Mouse (Mus musculus) B cell, adult 2 months (primary cell): ENCODE measurements at regions not wholly inside any gene's neighbourhood (a gene's known extent, or its start where the extent isn't known, plus 50 kb on each side); places are given as distances from the start of the nearest gene placed in this dataset.

ENCODE experiments used
- DNase-seq, 2 experiments: peaks; one replicate each; pipeline ENCODE4 v3.0.0; 2022

DNA sequence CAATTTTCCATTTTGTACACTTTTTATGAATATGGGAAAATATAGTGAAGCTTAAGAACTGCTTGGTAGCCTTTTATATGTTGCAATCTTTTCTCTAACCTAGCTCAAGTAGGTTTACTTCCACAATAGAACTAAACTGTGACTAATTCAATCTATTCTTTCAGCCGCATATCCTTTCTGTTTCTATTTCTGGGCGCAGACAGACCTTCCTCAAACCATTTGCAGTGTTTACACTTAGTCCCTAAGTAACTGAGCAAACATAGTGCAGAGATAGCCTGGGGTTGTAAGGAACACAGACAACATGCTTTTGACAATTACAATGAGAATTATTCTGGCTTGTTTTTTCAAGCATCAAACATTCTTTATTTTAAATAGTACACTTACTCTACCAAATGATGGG lies 3435.1 kb upstream of the Gm7489 start:
- DNase-seq = no peak

DNA sequence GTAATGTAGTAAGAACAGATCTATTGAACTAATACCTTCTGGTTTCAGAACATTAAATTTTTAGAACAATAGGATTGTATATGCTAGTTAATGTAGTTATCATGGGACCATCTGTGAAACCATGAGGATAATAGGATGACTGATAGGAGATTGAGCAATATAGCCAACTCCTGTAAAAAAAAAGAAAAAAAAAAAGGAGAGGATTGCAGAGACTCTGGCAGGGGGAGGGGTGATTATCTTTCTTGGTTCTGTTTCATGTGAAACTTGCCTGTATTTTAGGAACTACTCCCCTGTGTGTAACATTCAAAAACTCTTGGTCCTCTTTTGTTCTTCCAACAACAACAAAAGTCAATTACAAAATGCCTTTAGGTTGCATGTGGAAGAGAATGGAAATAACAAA lies 3412.1 kb upstream of the Gm7489 start:
- DNase-seq = no peak

DNA sequence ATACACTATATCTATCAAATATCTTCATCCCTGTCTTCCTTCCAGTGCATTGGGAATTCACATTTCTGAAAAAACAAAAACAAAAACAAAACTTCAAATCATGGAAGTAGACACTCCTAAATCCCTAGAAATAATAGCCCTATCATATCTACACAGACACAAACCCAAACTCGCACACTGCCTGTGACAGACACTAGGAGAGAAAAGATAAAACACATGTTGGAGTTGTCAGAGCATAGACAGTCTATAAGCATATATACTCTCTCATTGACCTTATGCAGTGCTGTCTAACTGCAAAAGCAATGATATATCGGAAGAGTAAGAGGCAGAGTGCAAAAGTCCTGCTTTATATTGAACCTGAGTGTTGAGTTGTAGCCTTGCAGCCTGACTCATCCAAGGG lies 3386.0 kb upstream of the Gm7489 start:
- DNase-seq = no peak

DNA sequence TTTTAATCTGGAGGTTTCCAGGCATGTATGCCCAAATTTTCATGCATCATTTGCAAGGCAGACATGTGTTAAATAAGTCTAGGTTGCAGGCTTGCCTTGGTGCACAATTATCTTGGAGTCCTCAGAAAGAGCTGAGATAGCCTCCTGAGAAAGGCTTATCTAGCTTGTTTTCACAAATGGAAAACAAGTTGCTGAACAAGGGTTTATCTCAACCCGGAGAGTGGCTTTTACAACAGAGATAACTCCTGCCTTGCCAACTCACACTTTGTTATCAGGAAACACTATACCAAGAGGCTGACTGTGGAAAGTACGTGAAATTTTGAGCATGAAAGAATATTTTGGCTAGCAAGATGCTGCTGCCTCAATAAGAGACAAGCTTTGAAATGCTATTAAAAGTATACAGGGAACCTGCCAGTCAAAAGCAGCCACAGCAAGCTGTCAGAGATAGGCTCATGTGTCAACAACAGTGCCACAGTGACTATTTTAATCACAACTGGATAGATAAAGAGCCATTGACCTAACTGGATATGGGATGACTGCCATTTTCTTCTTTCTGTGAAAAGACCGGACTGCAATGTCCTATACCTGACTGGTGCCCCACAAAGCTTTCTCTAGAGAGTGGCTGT lies 3376.6 kb upstream of the Gm7489 start:
- no peak for DNase-seq

DNA sequence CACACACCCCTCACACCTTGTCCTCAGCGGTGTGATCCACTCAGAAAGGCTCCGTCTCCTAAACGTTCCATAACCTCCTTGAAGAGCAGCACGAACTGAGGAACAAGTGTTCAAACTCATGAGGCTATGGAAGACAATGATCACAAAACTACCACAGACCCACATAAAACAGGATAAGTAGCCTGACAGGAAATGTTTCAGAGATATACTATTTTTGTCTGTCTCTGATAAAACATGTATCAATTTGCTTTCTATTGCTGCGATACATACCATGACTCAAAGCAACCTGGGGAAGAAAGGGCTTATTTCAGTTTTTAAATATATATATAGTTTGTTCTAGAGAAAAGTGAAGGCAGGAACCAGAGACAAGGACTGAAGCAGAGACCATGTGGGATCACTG lies 3371.7 kb upstream of the Gm7489 start:
- no peak for DNase-seq

DNA sequence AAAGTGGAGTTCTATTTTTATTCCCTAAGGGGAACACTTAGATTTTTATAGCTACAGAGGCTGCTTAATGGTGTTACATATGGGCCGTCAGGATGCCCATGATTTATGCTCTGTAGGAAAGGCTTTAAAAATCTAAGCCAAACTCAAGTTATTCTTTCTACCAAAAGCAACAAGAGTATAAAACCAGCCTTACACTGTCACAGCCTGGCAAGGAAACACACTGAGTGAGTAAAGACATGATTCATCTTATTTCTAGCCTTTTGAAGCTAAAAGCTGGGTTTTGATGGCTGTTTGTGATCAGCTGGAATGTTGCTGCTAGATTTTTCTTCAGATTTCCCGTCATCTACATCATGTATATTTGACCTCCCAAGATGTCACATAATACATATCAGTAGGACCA lies 3359.9 kb upstream of the Gm7489 start:
- DNase-seq = no peak

DNA sequence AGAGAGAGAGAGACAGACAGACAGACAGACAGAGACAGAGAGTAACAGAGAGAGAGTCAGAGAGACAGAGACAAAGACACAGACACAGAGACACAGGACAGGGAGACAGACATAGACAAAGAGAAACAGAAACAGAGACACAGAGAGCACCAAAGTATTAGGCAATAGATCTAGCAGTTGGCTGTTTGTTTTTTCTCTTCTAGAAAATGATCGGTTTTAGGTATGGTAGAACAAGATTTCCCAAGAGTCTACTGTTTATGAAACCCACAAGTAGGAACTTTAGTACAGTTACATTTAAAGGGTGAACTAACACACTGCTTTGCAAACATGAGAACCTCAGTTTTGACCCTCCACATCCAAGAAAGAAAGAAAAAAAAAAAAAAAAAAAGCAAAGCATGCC lies 3350.2 kb upstream of the Gm7489 start:
- DNase-seq = no peak

DNA sequence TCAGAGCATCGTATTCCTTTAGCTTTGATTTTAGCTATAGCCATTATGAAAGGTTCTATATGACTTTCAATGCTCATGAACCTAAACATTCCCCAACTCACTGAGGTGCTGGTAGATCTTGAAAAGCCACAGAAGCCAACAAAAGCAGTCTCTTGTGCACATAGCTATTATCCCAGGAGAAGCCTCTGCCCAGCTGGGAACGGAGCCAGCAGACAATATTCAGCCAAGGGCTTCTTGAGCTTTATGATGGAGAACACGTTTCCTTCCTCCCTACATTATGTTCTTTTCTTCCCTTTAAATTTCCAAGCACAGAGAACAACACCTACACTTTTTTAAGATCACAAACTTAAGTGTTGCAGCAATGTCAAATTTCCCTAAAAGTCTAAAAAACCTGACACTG lies 3321.1 kb upstream of the Gm7489 start:
- DNase-seq = no peak

DNA sequence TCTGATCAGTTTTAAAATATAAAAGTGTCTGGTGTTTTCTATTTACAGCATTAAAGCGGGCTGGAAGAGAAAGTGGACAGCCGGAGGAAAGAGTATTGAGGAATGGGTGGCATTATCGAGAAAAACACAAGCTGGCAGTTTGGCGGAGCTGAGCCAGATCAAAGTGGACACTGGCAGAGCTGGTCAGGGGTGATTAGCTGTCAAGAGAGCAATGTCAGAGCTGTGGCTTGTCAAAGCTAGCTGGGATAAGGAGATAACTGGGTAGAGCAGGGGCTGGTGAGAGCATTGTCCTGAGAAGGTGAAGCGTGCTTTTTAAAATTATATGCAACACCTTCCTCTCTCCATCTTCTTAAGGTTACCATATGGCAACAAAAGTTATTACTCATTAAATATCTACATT lies 3303.9 kb upstream of the Gm7489 start:
- no peak for DNase-seq

DNA sequence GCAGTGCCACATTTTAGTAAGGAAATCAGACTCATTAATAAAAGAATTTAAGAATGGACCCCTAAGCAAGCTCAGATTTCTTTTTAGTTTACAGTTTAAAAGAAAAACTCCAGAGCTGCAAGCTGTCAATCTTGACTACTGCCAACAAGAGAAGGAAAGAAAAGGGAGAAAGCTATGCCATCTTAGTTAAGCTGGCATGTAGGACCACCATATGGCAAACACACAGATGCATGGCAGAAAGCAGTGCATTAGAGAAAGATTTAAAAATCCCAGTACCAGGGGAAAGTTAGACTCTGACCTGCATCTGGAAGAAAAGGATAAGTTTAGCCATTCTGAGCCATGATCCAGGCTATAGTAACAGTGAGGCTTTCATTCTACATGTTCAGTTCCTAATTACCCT lies 3300.8 kb upstream of the Gm7489 start:
- no peak for DNase-seq

DNA sequence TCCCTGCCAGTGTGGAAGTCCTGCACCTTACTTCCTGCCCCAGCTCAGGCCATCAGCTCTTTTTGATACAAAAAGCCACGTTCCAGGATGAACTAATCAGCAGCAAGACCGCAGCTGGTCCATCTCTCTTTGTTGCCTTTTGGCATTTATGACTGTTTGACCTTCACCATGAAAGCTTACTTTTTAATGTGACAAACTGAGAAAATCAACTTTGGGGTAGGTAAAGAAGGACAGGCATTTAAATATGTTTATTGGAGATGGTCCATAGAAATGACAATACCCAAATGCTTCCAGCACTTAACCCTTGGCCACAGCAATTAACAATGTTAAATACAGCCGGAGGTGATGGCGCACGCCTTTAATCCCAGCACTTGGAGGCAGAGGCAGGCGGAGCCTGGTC lies 3299.2 kb upstream of the Gm7489 start:
- no peak for DNase-seq
